Mouse (Mus musculus) liver, embryonic 14.5 days (tissue): ENCODE data around the gene Trank1. TPM values are rescaled to one million over a fixed set of nuclear protein-coding genes. Genes with fewer than 3 reads are reported as not detected.

ENCODE experiments used
- ATAC-seq: fragments of 200-750 bp; cut with Nextera tagmentation; 2 replicates; pipeline ENCODE4 v1.8.0; 2017; ENCODE audit warnings: moderate number of reproducible peaks, mild to moderate bottlenecking, moderate library complexity; ENCODE audit not compliant: insufficient read depth
- DNase-seq, 3 experiments: peaks; one replicate each; pipeline ENCODE4 v3.0.0-alpha.2; 2012 to 2013; ENCODE audit warnings: low read depth in 3 of 3, low spot score in 3 of 3
- H3K27ac ChIP-seq: fragments of 300-500 bp; sonication (generic); 2 replicates; pipeline ENCODE4 v1.5.1; 2014; ENCODE audit warnings: moderate library complexity, mild to moderate bottlenecking, control low read depth, inconsistent platforms
- H3K27me3 ChIP-seq: fragments of 300-500 bp; sonication (generic); 2 replicates; pipeline ENCODE4 v1.6.1; 2014; ENCODE audit warnings: mild to moderate bottlenecking, low read length, moderate library complexity; ENCODE audit not compliant: control insufficient read depth, insufficient read depth
- H3K36me3 ChIP-seq: fragments of 300-500 bp; sonication (generic); replicated peaks from 2 replicates; pipeline ENCODE4 v1.6.1; 2014; ENCODE audit warnings: low read depth; ENCODE audit not compliant: control insufficient read depth, insufficient read depth
- H3K4me1 ChIP-seq, 2 experiments: fragments of 200-500 bp in 1 of 2; fragments of 300-500 bp in 1 of 2; sonication (generic) in 1 of 2; replicated peaks; 2 replicates each; pipeline ENCODE4 v1.6.1; 2012 to 2014; ENCODE audit warnings: antibody characterized with exemption in 1 of 2, inconsistent platforms in 1 of 2, low read length in 1 of 2; ENCODE audit not compliant: control insufficient read depth in 2 of 2, insufficient read depth in 2 of 2
- H3K4me2 ChIP-seq: fragments of 300-500 bp; sonication (generic); 2 replicates; pipeline ENCODE4 v1.6.1; 2014; ENCODE audit warnings: low read depth, mild to moderate bottlenecking, control low read depth, moderate library complexity
- H3K4me3 ChIP-seq, 2 experiments: fragments of 200-500 bp in 1 of 2; fragments of 300-500 bp in 1 of 2; sonication (generic) in 1 of 2; 2 replicates each; pipeline ENCODE4 v1.5.1; 2012 to 2014; ENCODE audit warnings: low read depth in 2 of 2, low read length in 2 of 2, mild to moderate bottlenecking in 2 of 2, control low read depth in 1 of 2, inconsistent platforms in 1 of 2, moderate library complexity in 1 of 2; ENCODE audit not compliant: insufficient read depth in 1 of 2
- H3K9ac ChIP-seq: fragments of 300-500 bp; sonication (generic); replicated peaks from 2 replicates; pipeline ENCODE4 v1.6.1; 2014; ENCODE audit warnings: mild to moderate bottlenecking, control low read depth, moderate library complexity
- H3K9me3 ChIP-seq: fragments of 300-500 bp; sonication (generic); 2 replicates; pipeline ENCODE4 v1.6.1; 2016; ENCODE audit warnings: low read length, mixed read lengths; ENCODE audit not compliant: control insufficient read depth
- CTCF ChIP-seq: IDR thresholded peaks from 2 replicates; pipeline ENCODE4 v1.5.1; 2016; ENCODE audit warnings: antibody characterized with exemption, low read depth, control low read depth
- EP300 ChIP-seq: IDR thresholded peaks from 2 replicates; pipeline ENCODE4 v1.6.1; 2016; ENCODE audit warnings: antibody characterized with exemption, low read depth
- WGBS: fragments of 180-500 bp; shearing (Covaris S2); extraction: QIAGEN DNeasy Blood & Tissue Kit; methylation state at CpG from one replicate; pipeline ENCODE4 v1.1.7; 2014; ENCODE audit not compliant: insufficient replicate concordance; 5-methylcytosine and 5-hydroxymethylcytosine counted together
- polyA plus RNA-seq, 2 experiments: library from polyadenylated mRNA; depleted of rRNA in 1 of 2; stranded (reverse) in 1 of 2; unstranded in 1 of 2; fragments of >200 nt; fragmentation: Nextera tagmentation in 1 of 2; extraction: Ambion mirVana in 1 of 2; gene quantifications; 2 replicates each; pipeline versions ENCODE4 v1.2.1 to v1.2.3; 2012 to 2014

The Trank1 gene
- polyA plus RNA-seq, 2 experiments: 0.02 TPM; not detected in 1

DNA sequence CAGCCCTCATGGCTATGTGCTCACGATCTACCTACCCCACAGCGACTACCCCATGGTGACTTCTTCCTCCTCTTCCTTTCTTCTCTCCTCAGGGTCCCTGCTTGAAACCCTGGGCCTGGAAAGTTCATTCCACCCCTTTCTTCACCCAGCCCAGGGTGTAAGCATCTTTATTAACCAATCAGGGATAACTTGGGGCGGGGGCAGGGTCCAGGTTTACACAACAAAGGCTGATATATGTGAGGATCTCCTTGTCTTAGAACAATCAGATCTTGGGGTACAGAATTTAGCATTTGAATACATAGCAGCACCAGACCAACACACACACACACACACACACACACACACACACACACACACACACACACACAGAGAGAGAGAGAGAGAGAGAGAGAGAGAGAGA lies 26.5 kb upstream of the Trank1 start:
- DNase-seq (no peak), ATAC-seq (no peak)
- H3K9me3 ChIP-seq: no peaks in the 10 kb centered on the region
- no peak overlapping the region for H3K4me3 ChIP-seq
- H3K9ac ChIP-seq: no peak overlapping the region
- TF ChIP-seq CTCF: no peak
- TF ChIP-seq EP300: no peak
- no peaks in the 10 kb centered on the region for H3K36me3 ChIP-seq
- H3K27ac ChIP-seq: no peak overlapping the region
- no peak overlapping the region for H3K4me2 ChIP-seq
- 51% methylated on average over 3 of the region's 3 CpGs for WGBS
- no peaks in the 10 kb centered on the region for H3K27me3 ChIP-seq
- H3K4me1 ChIP-seq: peaks cover 2 to 3% of the 10 kb centered on the region in 2 experiments; a peak in 1 of 4 replicates

DNA sequence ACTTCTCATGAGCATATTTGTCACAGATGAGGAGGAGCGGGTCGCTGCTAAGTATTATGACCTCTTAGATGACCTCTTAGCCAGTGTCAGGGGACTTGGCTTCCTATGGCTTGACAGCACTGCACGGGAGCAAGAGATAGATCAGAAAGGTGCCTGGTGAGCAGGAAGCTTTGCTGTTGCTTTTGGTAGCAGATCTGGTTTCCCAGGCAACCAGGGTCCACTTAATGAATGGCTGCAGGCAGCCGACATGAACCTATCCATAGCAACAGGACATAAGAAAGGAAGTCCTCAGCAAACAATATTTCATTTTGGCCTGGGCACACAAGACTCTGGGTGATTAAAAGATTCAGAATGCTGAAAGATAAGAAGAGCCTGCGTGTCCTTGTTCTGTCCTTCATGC lies 25.9 kb upstream of the Trank1 start:
- H3K4me2 ChIP-seq: no peak overlapping the region
- ATAC-seq (no peak), DNase-seq (no peak)
- peaks cover 2 to 3% of the 10 kb centered on the region in 2 experiments; a peak in 1 of 4 replicates for H3K4me1 ChIP-seq
- H3K9ac ChIP-seq: no peak overlapping the region
- H3K27ac ChIP-seq: no peak overlapping the region
- no peaks in the 10 kb centered on the region for H3K9me3 ChIP-seq
- no peaks in the 10 kb centered on the region for H3K36me3 ChIP-seq
- no peak overlapping the region for H3K4me3 ChIP-seq
- 33% methylated on average over 5 of the region's 5 CpGs for WGBS
- TF ChIP-seq EP300: no peak
- TF ChIP-seq CTCF: no peak
- no peaks in the 10 kb centered on the region for H3K27me3 ChIP-seq

DNA sequence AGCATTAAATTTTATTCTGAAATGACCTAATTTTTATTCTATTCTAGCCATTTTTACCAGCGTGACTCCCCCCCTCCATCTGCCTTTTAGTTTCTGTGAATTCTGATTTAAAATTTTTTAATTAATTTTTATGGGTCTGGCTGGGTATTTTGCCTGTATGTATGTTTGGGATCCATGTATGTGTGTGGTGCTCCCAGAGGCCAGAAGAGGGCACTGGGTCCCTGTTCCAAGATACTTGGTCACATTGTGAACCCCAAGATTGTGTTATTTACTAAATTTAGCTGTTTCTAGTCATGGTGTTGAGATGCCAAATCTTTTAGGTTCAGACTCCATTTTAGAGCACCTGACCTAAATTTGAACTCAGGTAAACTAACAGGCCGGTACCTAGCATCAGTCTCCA lies 25.1 kb upstream of the Trank1 start:
- ATAC-seq: no peak
- no peak overlapping the region for H3K9ac ChIP-seq
- peaks cover 2 to 3% of the 10 kb centered on the region in 2 experiments; a peak in 1 of 4 replicates for H3K4me1 ChIP-seq
- H3K27me3 ChIP-seq: no peaks in the 10 kb centered on the region
- WGBS: 57% methylated on average over 2 of the region's 2 CpGs
- no peak for TF ChIP-seq CTCF
- TF ChIP-seq EP300: no peak
- H3K4me3 ChIP-seq: no peak overlapping the region
- H3K9me3 ChIP-seq: no peaks in the 10 kb centered on the region
- no peak overlapping the region for H3K27ac ChIP-seq
- H3K36me3 ChIP-seq: no peaks in the 10 kb centered on the region
- H3K4me2 ChIP-seq: no peak overlapping the region
- DNase-seq: no peak

DNA sequence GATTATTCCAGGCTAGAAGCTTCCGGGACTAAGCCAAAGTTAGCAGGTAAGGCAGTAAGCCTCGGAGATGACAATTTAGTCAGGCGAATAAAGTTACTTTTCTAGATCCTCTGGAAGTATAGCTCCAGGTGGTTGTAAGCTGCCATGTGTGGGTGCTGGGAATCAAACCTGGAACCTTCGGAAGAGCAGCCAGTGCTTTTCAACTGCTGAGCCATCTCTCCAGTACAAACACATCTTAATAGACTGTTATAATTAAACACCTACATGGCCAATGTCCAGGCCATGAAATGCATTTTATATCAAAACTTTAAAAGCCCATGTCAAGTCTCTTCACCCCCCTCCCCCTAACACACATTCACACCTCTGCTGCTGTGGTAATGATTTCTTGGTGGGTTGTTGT lies 23.6 kb upstream of the Trank1 start:
- ATAC-seq (no peak), DNase-seq (no peak)
- H3K4me1 ChIP-seq: peaks cover 2 to 3% of the 10 kb centered on the region in 2 experiments; a peak in 1 of 4 replicates
- no peaks in the 10 kb centered on the region for H3K9me3 ChIP-seq
- no peak overlapping the region for H3K4me3 ChIP-seq
- WGBS: 60% methylated on average over 4 of the region's 4 CpGs
- no peaks in the 10 kb centered on the region for H3K27me3 ChIP-seq
- no peak overlapping the region for H3K4me2 ChIP-seq
- H3K36me3 ChIP-seq: no peaks in the 10 kb centered on the region
- TF ChIP-seq EP300: no peak
- no peak for TF ChIP-seq CTCF
- H3K9ac ChIP-seq: no peak overlapping the region
- no peak overlapping the region for H3K27ac ChIP-seq

DNA sequence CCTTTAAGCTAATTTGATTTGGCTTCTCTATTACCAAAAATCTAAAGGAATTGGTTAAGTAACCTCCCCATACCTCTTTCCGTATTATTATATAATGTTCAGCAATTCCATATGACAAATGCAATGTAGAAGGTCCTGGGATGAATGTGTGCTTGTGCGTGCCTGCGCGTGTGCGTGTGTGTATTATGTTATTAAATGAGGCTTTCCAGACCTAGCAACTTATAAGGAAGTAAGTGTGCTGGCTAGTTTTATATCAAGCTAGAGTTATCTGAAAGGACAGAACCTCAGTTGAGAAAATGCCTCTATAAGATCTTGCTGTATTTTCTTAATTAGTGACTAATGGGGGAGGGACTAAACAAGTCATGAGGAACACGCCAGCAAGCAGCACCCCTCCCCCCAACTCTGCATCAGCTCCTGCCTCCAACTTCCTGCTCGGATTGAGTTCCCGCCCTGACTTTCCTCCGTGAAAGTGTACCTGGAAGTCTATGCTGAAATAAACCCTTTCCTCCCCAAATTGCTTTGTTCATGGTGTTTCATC lies 22.2 kb upstream of the Trank1 start:
- 50% methylated on average over 9 of the region's 9 CpGs for WGBS
- no peaks in the 10 kb centered on the region for H3K9me3 ChIP-seq
- peak overlapping the region; percentile 47 for H3K4me2 ChIP-seq
- DNase-seq (no peak), ATAC-seq (peak; percentile 53)
- H3K36me3 ChIP-seq: no peaks in the 10 kb centered on the region
- no peak overlapping the region for H3K4me3 ChIP-seq
- peaks cover 2 to 3% of the 10 kb centered on the region in 2 experiments; a peak in 1 of 4 replicates for H3K4me1 ChIP-seq
- no peak overlapping the region for H3K9ac ChIP-seq
- TF ChIP-seq CTCF (no peak), EP300 (no peak)
- no peaks in the 10 kb centered on the region for H3K27me3 ChIP-seq
- peak overlapping the region; percentile 23; the same call in 1 of the 2 replicates for H3K27ac ChIP-seq
